Mouse (Mus musculus) CD4-positive naive resting alpha-beta T cell, adult 57 days (primary cell): ENCODE data around the gene Emx2. TPM values are rescaled to one million over a fixed set of nuclear protein-coding genes. Genes with fewer than 3 reads are reported as not detected.

ENCODE experiments used
- total RNA-seq: library from RNA; stranded (reverse); gene quantifications from one replicate; pipeline ENCODE4 v1.2.4, GENCODE M21; 2023

Gene Emx2
- not detected for total RNA-seq

DNA sequence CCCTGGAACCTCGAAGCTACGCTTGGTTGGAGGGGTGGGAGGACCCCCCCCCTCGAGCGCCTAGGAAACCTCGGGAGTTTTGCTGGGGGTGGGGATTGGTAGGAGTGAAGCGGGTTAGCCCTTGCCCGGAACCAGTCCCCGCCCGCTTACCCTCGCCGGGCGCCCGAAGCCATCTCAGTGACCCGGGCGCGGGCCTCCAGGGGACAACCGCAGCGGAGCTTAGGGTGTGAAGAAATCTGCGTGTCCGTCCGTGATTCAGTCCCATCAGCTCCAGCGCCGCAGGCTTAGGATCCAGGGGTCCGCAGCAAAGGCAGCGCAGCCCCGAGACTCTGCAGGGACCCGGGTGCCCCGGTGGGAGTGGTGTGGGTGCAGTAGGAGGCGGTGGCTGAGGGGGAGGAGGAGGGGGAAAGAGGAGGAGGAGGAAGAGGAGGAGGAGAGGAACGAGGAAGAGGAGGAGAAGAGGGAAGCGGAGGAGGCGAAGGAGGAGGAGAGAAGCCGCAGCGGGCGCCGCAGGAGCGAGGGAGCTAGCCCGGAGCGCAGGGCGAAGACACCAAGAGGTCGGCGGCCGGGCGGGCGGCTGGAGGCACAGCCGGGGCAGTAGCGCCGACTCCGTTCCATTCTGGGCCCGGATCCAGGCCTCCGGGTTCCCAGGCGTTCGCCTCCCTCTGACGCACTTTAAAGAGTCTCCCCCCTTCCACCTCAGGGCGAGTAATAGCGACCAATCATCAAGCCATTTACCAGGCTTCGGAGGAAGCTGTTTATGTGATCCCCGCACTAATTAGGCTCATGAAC lies at the start of gene Emx2:
Gene Emx2 (plus strand): TSS at position 422 of the 792 bp plus-strand sequence.

Other genes with a start within 250 kb of the Emx2 start
- not detected for gene Kcnk18, start 239.2 kb upstream of the Emx2 start, total RNA-seq
- not detected for gene Slc18a2, start 197.5 kb upstream of the Emx2 start, total RNA-seq
- 1,552 TPM for gene Rps12-ps3, start 136.1 kb upstream of the Emx2 start, total RNA-seq
- 44.3 TPM for gene Pdzd8, start 112.6 kb upstream of the Emx2 start, total RNA-seq